In the genomic region with DNA sequence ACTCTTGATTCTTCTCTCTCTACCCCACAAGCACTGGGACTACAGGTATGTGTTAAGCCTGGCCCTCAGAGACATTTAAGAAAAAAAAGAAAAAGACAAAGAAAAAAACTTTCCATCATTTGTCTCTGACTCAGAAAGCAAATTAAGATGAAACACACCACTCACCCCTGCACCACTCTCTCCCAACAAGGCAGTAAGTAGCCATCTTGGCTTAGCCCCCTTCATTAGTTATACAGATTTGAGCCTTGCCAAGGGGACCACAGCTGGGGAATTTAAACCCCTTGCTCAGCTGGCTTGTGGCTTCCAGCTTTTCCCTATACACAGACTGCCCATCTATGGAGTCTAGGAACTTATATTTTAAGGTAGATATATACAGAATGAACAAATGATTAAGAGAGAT, we compare ENCODE assay signal across 11 mouse cellular contexts. TPM values are rescaled to one million over a fixed set of nuclear protein-coding genes. Genes with fewer than 3 reads are reported as not detected.
DNase-seq lines count a peak whose midpoint lies in the region; ATAC-seq lines count a peak whose summit lies in the region.
"Had no signal": no experiment of that assay in that cellular context is flagged by ENCODE, and none has a peak within 500 bp of the region (broad histone marks: within the 10 kb centered on the region; RNA-seq: fewer than 3 reads in every experiment).

No protein-coding gene starts in this region.

- no peak overlapping the region; the same call in 1 of the 2 replicates for H3K4me2 ChIP-seq in hindbrain, embryonic 11.5 days (replicated peaks; ENCODE audit: low read depth, low read length)
- H3K4me2 ChIP-seq in embryonic facial prominence, embryonic 13.5 days = peak overlapping the region; percentile 78
- H3K4me2 ChIP-seq in neural tube, embryonic 13.5 days = peak overlapping the region; percentile 98; the same call in 1 of the 2 replicates

- ATAC-seq in hindbrain, embryonic 11.5 days (ENCODE audit: low FRiP score) = no peak
- no peak for ATAC-seq in embryonic facial prominence, embryonic 13.5 days (ENCODE audit: insufficient number of reproducible peaks, insufficient read depth, low FRiP score, low TSS enrichment, low read depth)
- no peak for ATAC-seq in neural tube, embryonic 13.5 days (ENCODE audit: low read depth)

- peaks cover 7% of the 10 kb centered on the region; the same call in 1 of the 2 replicates for H3K27me3 ChIP-seq in hindbrain, embryonic 10.5 days (ENCODE audit: insufficient read depth, poor library complexity, severe bottlenecking)
- H3K27me3 ChIP-seq in hindbrain, embryonic 11.5 days (ENCODE audit: control insufficient read depth, insufficient read depth, low read length) = no peaks in the 10 kb centered on the region
- peaks cover 35% of the 10 kb centered on the region for H3K27me3 ChIP-seq in embryonic facial prominence, embryonic 13.5 days
- 0 out of 2 replicates have a peak, but pooled peaks cover 3% of the 10 kb centered on the region for H3K27me3 ChIP-seq in neural tube, embryonic 13.5 days

- no peaks in the 10 kb centered on the region for H3K9me3 ChIP-seq in hindbrain, embryonic 10.5 days
- H3K9me3 ChIP-seq in hindbrain, embryonic 11.5 days (ENCODE audit: control insufficient read depth, low read length) = no peaks in the 10 kb centered on the region
- H3K9me3 ChIP-seq in embryonic facial prominence, embryonic 13.5 days = no peaks in the 10 kb centered on the region
- no peaks in the 10 kb centered on the region for H3K9me3 ChIP-seq in neural tube, embryonic 13.5 days
- H3K9me3 ChIP-seq: embryonic facial prominence, embryonic 15.5 days had no signal

- no peak for DNase-seq in hindbrain, embryonic 10.5 days (ENCODE audit: low spot score)
- DNase-seq in hindbrain, embryonic 11.5 days (ENCODE audit: low spot score) = no peak
- peak; percentile 38 for DNase-seq in induced T-regulatory cell, adult 2 months (ENCODE audit: low read depth)
- DNase-seq in kidney, postnatal 4 days = no peak
- DNase-seq in adrenal gland, adult 2 months = no peak
- DNase-seq in right cerebral cortex, adult 18-20 months = no peak
- DNase-seq: kidney, adult 9 months had no signal

- H3K9ac ChIP-seq in hindbrain, embryonic 11.5 days (ENCODE audit: low read depth, low read length) = no peak overlapping the region
- no peak overlapping the region for H3K9ac ChIP-seq in embryonic facial prominence, embryonic 13.5 days
- no peak overlapping the region for H3K9ac ChIP-seq in neural tube, embryonic 13.5 days
- H3K9ac ChIP-seq: embryonic facial prominence, embryonic 15.5 days had no signal

- H3K27ac ChIP-seq in hindbrain, embryonic 10.5 days = no peak overlapping the region
- H3K27ac ChIP-seq in hindbrain, embryonic 11.5 days (ENCODE audit: low read depth, low read length) = no peak overlapping the region
- no peak overlapping the region for H3K27ac ChIP-seq in embryonic facial prominence, embryonic 13.5 days
- H3K27ac ChIP-seq in neural tube, embryonic 13.5 days (replicated peaks) = no peak overlapping the region
- H3K27ac ChIP-seq: embryonic facial prominence, embryonic 15.5 days had no signal

- peaks cover 25% of the 10 kb centered on the region; the same call in 1 of the 2 replicates for H3K4me1 ChIP-seq in hindbrain, embryonic 10.5 days (replicated peaks)
- H3K4me1 ChIP-seq in hindbrain, embryonic 11.5 days (replicated peaks; ENCODE audit: control insufficient read depth, insufficient read depth, low read length) = no peaks in the 10 kb centered on the region
- 0 out of 2 replicates have a peak, but pooled peaks cover 7% of the 10 kb centered on the region for H3K4me1 ChIP-seq in embryonic facial prominence, embryonic 13.5 days
- peaks cover 14% of the 10 kb centered on the region; the same call in 1 of the 2 replicates for H3K4me1 ChIP-seq in neural tube, embryonic 13.5 days (replicated peaks)

- H3K36me3 ChIP-seq in hindbrain, embryonic 10.5 days = no peaks in the 10 kb centered on the region
- H3K36me3 ChIP-seq in hindbrain, embryonic 11.5 days (ENCODE audit: control insufficient read depth, insufficient read depth, low read length) = no peaks in the 10 kb centered on the region
- H3K36me3 ChIP-seq in embryonic facial prominence, embryonic 13.5 days = no peaks in the 10 kb centered on the region
- no peaks in the 10 kb centered on the region for H3K36me3 ChIP-seq in neural tube, embryonic 13.5 days
- H3K36me3 ChIP-seq: embryonic facial prominence, embryonic 15.5 days had no signal

- peak overlapping the region; percentile 74 for H3K4me3 ChIP-seq in hindbrain, embryonic 10.5 days
- no peak overlapping the region; the same call in 1 of the 2 replicates for H3K4me3 ChIP-seq in hindbrain, embryonic 11.5 days (ENCODE audit: low read depth, low read length)
- no peak overlapping the region; the same call in 1 of the 2 replicates for H3K4me3 ChIP-seq in embryonic facial prominence, embryonic 13.5 days
- H3K4me3 ChIP-seq in neural tube, embryonic 13.5 days = no peak overlapping the region

RNA-seq across cellular contexts. Expression of gene Bcat1, which starts 1.5 kb away (rescaled TPM):
- polyA plus RNA-seq in hindbrain, embryonic 10.5 days (2016; fragmentation: Nextera tagmentation; extraction: Ambion mirVana) = 123 and 134 TPM in 2 replicates
- polyA plus RNA-seq in hindbrain, embryonic 11.5 days (2014; fragmentation: Nextera tagmentation; extraction: Ambion mirVana) = 116 and 135 TPM in 2 replicates
- polyA plus RNA-seq in embryonic facial prominence, embryonic 13.5 days (2015; fragmentation: Nextera tagmentation; extraction: Ambion mirVana) = 23.9 and 32.3 TPM in 2 replicates
- 88.7 and 99.2 TPM in 2 replicates for polyA plus RNA-seq in neural tube, embryonic 13.5 days (2015; fragmentation: Nextera tagmentation; extraction: Ambion mirVana)
- 10 to 100 TPM; 11.4 to 34.6 TPM for total RNA-seq in adrenal gland, adult 2 months (2021)
- 0.48 and 0.57 TPM in 2 replicates for polyA plus RNA-seq in adrenal gland, adult 2 months (2012; rRNA removed)
- total RNA-seq: MEL had no signal

RNA-seq across cellular contexts. Expression of gene Lrmp, which starts 41.0 kb away (rescaled TPM):
- polyA plus RNA-seq in hindbrain, embryonic 10.5 days (2016; fragmentation: Nextera tagmentation; extraction: Ambion mirVana) = 1.8 and 2.4 TPM in 2 replicates
- polyA plus RNA-seq in hindbrain, embryonic 11.5 days (2014; fragmentation: Nextera tagmentation; extraction: Ambion mirVana) = 1.5 and 2.6 TPM in 2 replicates
- polyA plus RNA-seq in embryonic facial prominence, embryonic 13.5 days (2015; fragmentation: Nextera tagmentation; extraction: Ambion mirVana) = 1.9 and 2.7 TPM in 2 replicates
- polyA plus RNA-seq in neural tube, embryonic 13.5 days (2015; fragmentation: Nextera tagmentation; extraction: Ambion mirVana) = 0.93 and 1.0 TPM in 2 replicates
- 1 to 10 TPM; 2.6 to 3.0 TPM for total RNA-seq in adrenal gland, adult 2 months (2021)
- polyA plus RNA-seq in adrenal gland, adult 2 months (2012; rRNA removed) = 7.7 and 8.6 TPM in 2 replicates

Comparison
In these comparisons a context has a peak if more than half of its experiments do, and no peak if none do; other contexts are left out.
1. RNA of gene Bcat1, which starts 1.5 kb away (polyA plus RNA-seq): 123 to 134 TPM in hindbrain, embryonic 10.5 days, 116 to 135 TPM in hindbrain, embryonic 11.5 days, 88.7 to 99.2 TPM in neural tube, embryonic 13.5 days and 23.9 to 32.3 TPM in embryonic facial prominence, embryonic 13.5 days; 0.48 to 0.57 TPM in adrenal gland, adult 2 months; every median in the first group is over 10 times any median in the second.